In the genomic region with DNA sequence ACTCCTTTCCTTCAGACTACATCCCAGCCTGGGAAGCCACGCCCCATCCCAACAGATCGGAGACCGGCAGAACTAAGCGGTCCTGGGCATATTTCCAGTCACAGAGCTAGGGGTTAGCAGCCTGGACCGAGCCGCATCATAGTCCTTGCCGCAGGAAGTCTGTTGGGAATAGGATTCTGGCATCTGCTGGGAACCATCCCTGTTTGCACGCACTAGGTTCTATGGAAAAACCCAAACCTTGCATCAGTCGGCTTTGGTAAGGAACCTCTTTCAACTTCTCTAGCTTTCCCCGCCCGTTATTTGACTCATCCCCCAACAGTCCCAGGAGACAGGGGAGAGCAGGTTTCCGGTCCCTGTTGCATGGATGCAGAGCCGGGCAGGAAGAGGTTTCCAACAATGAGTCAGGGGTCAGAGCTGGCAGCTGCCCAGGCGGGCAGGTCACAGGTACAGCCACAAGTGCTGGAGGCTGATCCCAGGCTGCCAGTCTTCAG, we compare ENCODE assay signal across 8 mouse cellular contexts. TPM values are rescaled to one million over a fixed set of nuclear protein-coding genes. Genes with fewer than 3 reads are reported as not detected.
DNase-seq lines count a peak whose midpoint lies in the region; ATAC-seq and TF ChIP-seq lines count a peak whose summit lies in the region.

No protein-coding gene starts in this region.

- H3K9me3 ChIP-seq in megakaryocyte, embryonic 14.5 days: no peaks in the 10 kb centered on the region
- no peaks in the 10 kb centered on the region for H3K9me3 ChIP-seq in heart, embryonic 14.5 days (ENCODE audit: control insufficient read depth, low read length)
- H3K9me3 ChIP-seq in kidney, postnatal 0 days (replicated peaks; ENCODE audit: low read length): no peaks in the 10 kb centered on the region

- peak; percentile 57 for DNase-seq in embryo, embryonic 9.5 days (ENCODE audit: extremely low spot score)
- peak; percentile 87 for DNase-seq in kidney, postnatal 0 days (ENCODE audit: low spot score)
- peak; percentile 68 for DNase-seq in mesoderm, embryonic 11.5 days (ENCODE audit: low read depth, low spot score)
- no peak for DNase-seq in c-Kit-positive CD71-positive TER-119-positive erythroid progenitor cells, embryonic 14.5 days (ENCODE audit: low spot score)
- no peak for DNase-seq in thymus, postnatal 4 days

- 6% methylated on average over 14 of the region's 14 CpGs for WGBS in heart, embryonic 14.5 days
- 5% methylated on average over 14 of the region's 14 CpGs for WGBS in kidney, postnatal 0 days

- H3K27ac ChIP-seq in heart, embryonic 14.5 days (replicated peaks in 1 of 2; ENCODE audit: control insufficient read depth in 1 of 2, insufficient read depth in 1 of 2, low read depth in 2 of 2, low read length in 2 of 2): peak overlapping the region; percentile 85 to 93
- peak overlapping the region; percentile 76 for H3K27ac ChIP-seq in kidney, postnatal 0 days

- ATAC-seq in megakaryocyte, adult 5-6 weeks (ENCODE audit: poor library complexity, severe bottlenecking): no peak
- 0 out of 2 replicates have a peak, but pooled peaks have one; percentile 36 for ATAC-seq in heart, embryonic 14.5 days (ENCODE audit: insufficient number of reproducible peaks, insufficient read depth, low FRiP score, low read depth)
- ATAC-seq in kidney, postnatal 0 days (replicated peaks; ENCODE audit: low FRiP score, low read depth): peak; percentile 27; the same call in 1 of the 2 replicates

- H3K4me3 ChIP-seq in megakaryocyte, embryonic 14.5 days (replicated peaks): peak overlapping the region; percentile 89
- H3K4me3 ChIP-seq in heart, embryonic 14.5 days (ENCODE audit: control insufficient read depth in 1 of 2, insufficient read depth in 1 of 2, low read depth in 1 of 2, low read length in 2 of 2): peak overlapping the region; percentile 9 to 18; a peak in 2 of 4 replicates
- H3K4me3 ChIP-seq in kidney, postnatal 0 days (replicated peaks; ENCODE audit: low read depth, low read length): no peak overlapping the region

- H3K4me1 ChIP-seq in megakaryocyte, embryonic 14.5 days: peaks cover 66% of the 10 kb centered on the region
- peaks cover 32 to 46% of the 10 kb centered on the region in 2 experiments for H3K4me1 ChIP-seq in heart, embryonic 14.5 days (ENCODE audit: control insufficient read depth in 2 of 2, insufficient read depth in 2 of 2, low read length in 2 of 2)
- peaks cover 24% of the 10 kb centered on the region for H3K4me1 ChIP-seq in kidney, postnatal 0 days (replicated peaks; ENCODE audit: insufficient read depth, low read length)

- H3K36me3 ChIP-seq in megakaryocyte, embryonic 14.5 days (replicated peaks; ENCODE audit: low read length): no peaks in the 10 kb centered on the region
- H3K36me3 ChIP-seq in heart, embryonic 14.5 days (ENCODE audit: control insufficient read depth, insufficient read depth, low read length): no peaks in the 10 kb centered on the region
- no peaks in the 10 kb centered on the region for H3K36me3 ChIP-seq in kidney, postnatal 0 days (ENCODE audit: insufficient read depth, low read length)

- H3K4me2 ChIP-seq in heart, embryonic 14.5 days (ENCODE audit: low read length): peak overlapping the region; percentile 56
- H3K4me2 ChIP-seq in kidney, postnatal 0 days (ENCODE audit: low read length): peak overlapping the region; percentile 30

- no peak for TF ChIP-seq CTCF in kidney, postnatal 0 days (IDR thresholded peaks at IDR 0.05; ENCODE audit: low read depth)

- H3K9ac ChIP-seq in heart, embryonic 14.5 days (ENCODE audit: low read length): peak overlapping the region; percentile 28; the same call in 1 of the 2 replicates
- H3K9ac ChIP-seq in kidney, postnatal 0 days (ENCODE audit: low read depth, low read length): no peak overlapping the region

- no peaks in the 10 kb centered on the region for H3K27me3 ChIP-seq in megakaryocyte, embryonic 14.5 days (replicated peaks)
- H3K27me3 ChIP-seq in heart, embryonic 14.5 days (ENCODE audit: control insufficient read depth, insufficient read depth, low read length): no peaks in the 10 kb centered on the region
- no peaks in the 10 kb centered on the region for H3K27me3 ChIP-seq in kidney, postnatal 0 days (ENCODE audit: insufficient read depth, low read length)

RNA-seq across cellular contexts. Expression of a gene that starts 30.0 kb away (rescaled TPM):
- 68.2 and 87.1 TPM in 2 replicates for polyA plus RNA-seq in megakaryocyte, embryonic 14.5 days (2012; ENCODE audit: insufficient read depth, low replicate concordance)
- total RNA-seq in megakaryocyte, adult 5-6 weeks (2015): 21.9 and 26.0 TPM in 2 replicates
- 17.3 and 18.5 TPM in 2 replicates for total RNA-seq in megakaryocyte, adult 5-6 weeks (2017)
- polyA plus RNA-seq in heart, embryonic 14.5 days (2014; fragmentation: Nextera tagmentation; extraction: Ambion mirVana): 26.9 and 28.6 TPM in 2 replicates
- 27.9 and 30.2 TPM in 2 replicates for polyA plus RNA-seq in kidney, postnatal 0 days (2015; fragmentation: Nextera tagmentation; extraction: Ambion mirVana)

RNA-seq across cellular contexts. Expression of a gene that starts 42.2 kb away (rescaled TPM):
- polyA plus RNA-seq in megakaryocyte, embryonic 14.5 days (2012; ENCODE audit: insufficient read depth, low replicate concordance): 33.2 and 44.6 TPM in 2 replicates
- 2.2 and 2.4 TPM in 2 replicates for total RNA-seq in megakaryocyte, adult 5-6 weeks (2015)
- 0.94 and 1.2 TPM in 2 replicates for total RNA-seq in megakaryocyte, adult 5-6 weeks (2017)
- polyA plus RNA-seq in heart, embryonic 14.5 days (2014; fragmentation: Nextera tagmentation; extraction: Ambion mirVana): 0.70 and 2.4 TPM in 2 replicates
- 23.0 and 24.0 TPM in 2 replicates for polyA plus RNA-seq in kidney, postnatal 0 days (2015; fragmentation: Nextera tagmentation; extraction: Ambion mirVana)

Comparison
In these comparisons a context has a peak if more than half of its experiments do, and no peak if none do; other contexts are left out.
1. DNase-seq: peak in embryo, embryonic 9.5 days (single experiment), kidney, postnatal 0 days (single experiment) and mesoderm, embryonic 11.5 days (single experiment); none in c-Kit-positive CD71-positive TER-119-positive erythroid progenitor cells, embryonic 14.5 days (single experiment) and thymus, postnatal 4 days (single experiment).